Mouse (Mus musculus): Measurements from ENCODE around the gene Fam221b. TPM values are rescaled to one million over a fixed set of nuclear protein-coding genes. Genes with fewer than 3 reads are reported as not detected.
A peak's percentile ranks its signal among the peaks of the same experiment; 100 is the strongest.

The Fam221b gene
- total and polyA plus RNA-seq, 2 experiments from 2014 or later: 1.4 TPM; not detected in 1

DNA sequence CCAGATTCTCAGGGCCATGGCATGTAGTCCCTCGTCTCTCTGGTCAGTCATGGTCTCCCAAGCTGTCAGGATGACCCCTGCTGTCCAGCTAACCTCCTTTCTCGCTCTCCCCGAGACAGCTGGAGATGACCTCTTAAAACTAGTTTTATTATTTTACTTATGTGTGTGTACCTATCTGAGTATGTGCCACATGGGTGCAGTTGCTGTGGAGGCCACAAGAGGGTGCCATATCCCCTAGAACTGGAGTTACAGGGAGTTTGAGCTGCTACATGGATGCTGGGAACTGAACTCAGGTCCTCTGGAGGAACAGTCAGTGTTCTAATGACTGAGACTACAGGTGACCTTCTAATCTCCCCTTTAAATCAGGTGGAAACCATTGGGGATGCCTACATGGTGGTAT is 19.2 kb downstream of the Fam221b start:
- peak; percentile 55 for TF ChIP-seq CTCF (IDR thresholded peaks at IDR 0.05; ENCODE audit: low read depth)
- WGBS: 95% methylated on average over 3 of the region's 3 CpGs
- DNase-seq (ENCODE audit: low spot score): no peak
- Histone ChIP-seq H3K9me3 (ENCODE audit: low read length) (no peaks in the 10 kb centered on the region), H3K9ac (replicated peaks; ENCODE audit: low read length) (no peak overlapping the region), H3K4me2 (ENCODE audit: low read depth, low read length) (no peak overlapping the region), H3K27ac (no peak overlapping the region), H3K36me3 (ENCODE audit: insufficient read depth, low read length) (peaks cover 3% of the 10 kb centered on the region; the same call in 1 of the 2 replicates), H3K27me3 (ENCODE audit: insufficient read depth, low read length) (no peaks in the 10 kb centered on the region), H3K4me1 (ENCODE audit: insufficient read depth, low read length) (no peaks in the 10 kb centered on the region), H3K4me3 (ENCODE audit: low read length) (no peak overlapping the region)
- no peak for ATAC-seq

GRCm38 (mm10) chr4:43640491-43640890 is 28.5 kb downstream of the Fam221b start:
- no peak overlapping the region for H3K4me2 ChIP-seq (ENCODE audit: low read depth, low read length)
- no peak for TF ChIP-seq CTCF (IDR thresholded peaks at IDR 0.05; ENCODE audit: low read depth)
- no peak for ATAC-seq

GRCm38 (mm10) chr4:43640076-43640475 is 28.9 kb downstream of the Fam221b start:
- no peak overlapping the region for H3K9ac ChIP-seq (replicated peaks; ENCODE audit: low read length)
- H3K4me1 ChIP-seq (ENCODE audit: insufficient read depth, low read length): no peaks in the 10 kb centered on the region
- no peak overlapping the region for H3K4me2 ChIP-seq (ENCODE audit: low read depth, low read length)
- no peak overlapping the region for H3K4me3 ChIP-seq (ENCODE audit: low read length)
- H3K27me3 ChIP-seq (ENCODE audit: insufficient read depth, low read length): no peaks in the 10 kb centered on the region
- no peak for DNase-seq (ENCODE audit: low spot score)
- H3K9me3 ChIP-seq (ENCODE audit: low read length): no peaks in the 10 kb centered on the region
- no peak for TF ChIP-seq CTCF (IDR thresholded peaks at IDR 0.05; ENCODE audit: low read depth)
- no peak for ATAC-seq
- no peak overlapping the region for H3K27ac ChIP-seq
- H3K36me3 ChIP-seq (ENCODE audit: insufficient read depth, low read length): peaks cover 7% of the 10 kb centered on the region; the same call in 1 of the 2 replicates
- 80% methylated on average over 9 of the region's 9 CpGs for WGBS

More at GRCm38 (mm10) chr4:43640491-43640890, 28.5 kb downstream of the Fam221b start:
- no peak for DNase-seq (ENCODE audit: low spot score)
- peaks cover 7% of the 10 kb centered on the region; the same call in 1 of the 2 replicates for H3K36me3 ChIP-seq (ENCODE audit: insufficient read depth, low read length)
- WGBS: 90% methylated on average over 6 of the region's 6 CpGs
- no peaks in the 10 kb centered on the region for H3K27me3 ChIP-seq (ENCODE audit: insufficient read depth, low read length)
- no peak overlapping the region for H3K4me3 ChIP-seq (ENCODE audit: low read length)
- no peaks in the 10 kb centered on the region for H3K9me3 ChIP-seq (ENCODE audit: low read length)
- no peak overlapping the region for H3K27ac ChIP-seq
- H3K4me1 ChIP-seq (ENCODE audit: insufficient read depth, low read length): no peaks in the 10 kb centered on the region
- H3K9ac ChIP-seq (replicated peaks; ENCODE audit: low read length): no peak overlapping the region

DNA sequence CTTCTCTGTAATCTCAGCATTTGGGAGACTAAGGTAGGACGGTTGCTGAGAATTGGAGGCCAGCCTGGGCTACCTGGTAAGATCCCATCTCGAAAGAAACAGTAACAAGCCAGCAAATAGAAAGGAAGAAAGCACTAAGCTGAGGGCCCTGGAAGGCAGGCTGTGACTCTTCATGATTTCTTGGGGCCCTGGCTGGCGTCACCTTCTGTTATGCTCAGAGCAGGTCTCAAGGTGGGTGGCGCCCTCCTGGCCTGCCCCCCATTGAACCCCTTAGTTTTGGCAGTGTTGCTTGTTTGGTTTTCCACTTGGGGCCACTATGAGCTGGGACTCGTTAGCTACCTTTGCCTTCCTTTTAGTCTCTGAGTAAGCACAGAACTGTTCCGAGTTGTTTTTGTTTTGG is 32.2 kb downstream of the Fam221b start:
- ATAC-seq: no peak
- no peak for DNase-seq (ENCODE audit: low spot score)
- WGBS: 77% methylated on average over 6 of the region's 6 CpGs
- Histone ChIP-seq H3K9ac (replicated peaks; ENCODE audit: low read length) (no peak overlapping the region), H3K27ac (no peak overlapping the region), H3K36me3 (ENCODE audit: insufficient read depth, low read length) (no peaks in the 10 kb centered on the region), H3K27me3 (ENCODE audit: insufficient read depth, low read length) (no peaks in the 10 kb centered on the region), H3K9me3 (ENCODE audit: low read length) (no peaks in the 10 kb centered on the region), H3K4me2 (ENCODE audit: low read depth, low read length) (no peak overlapping the region), H3K4me3 (ENCODE audit: low read length) (no peak overlapping the region), H3K4me1 (ENCODE audit: insufficient read depth, low read length) (peaks cover 15% of the 10 kb centered on the region)
- TF ChIP-seq CTCF (IDR thresholded peaks at IDR 0.05; ENCODE audit: low read depth): no peak

DNA sequence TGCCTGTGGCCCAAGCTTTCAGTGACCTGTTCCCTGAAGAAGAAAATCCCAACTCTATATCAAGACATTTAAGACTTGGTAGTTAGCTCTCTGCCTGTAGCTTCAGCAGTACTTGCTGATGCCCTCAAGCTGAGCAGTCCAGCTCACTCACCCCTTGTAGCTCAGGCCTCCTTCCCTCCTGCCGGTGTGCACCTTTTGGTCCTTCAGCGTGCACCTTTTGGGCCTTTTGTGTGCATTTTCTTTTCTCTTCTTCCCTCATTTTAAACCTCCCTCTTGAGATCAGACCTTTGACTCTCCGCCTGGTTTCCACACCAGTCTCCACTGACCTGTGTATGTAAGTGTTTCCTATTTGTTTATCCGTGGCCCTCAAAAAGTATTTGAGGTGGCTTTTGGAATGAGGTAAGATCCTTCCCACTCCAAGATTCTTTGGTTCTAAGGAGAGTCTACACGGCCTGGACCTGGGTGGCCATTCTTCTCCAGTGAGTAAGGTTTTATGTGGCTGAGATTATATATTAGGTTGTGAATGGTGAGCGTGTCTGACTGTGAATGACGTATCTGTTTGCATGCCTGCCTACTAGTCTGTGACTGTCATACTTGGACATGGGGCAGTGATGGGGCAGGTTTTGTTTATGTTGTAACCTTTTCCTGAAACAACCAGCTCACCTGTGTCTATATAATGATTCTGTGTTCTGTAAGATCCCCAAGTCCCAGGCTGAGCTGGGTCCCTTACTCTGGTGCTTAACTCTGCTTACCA is 34.1 kb downstream of the Fam221b start:
- no peak overlapping the region for H3K4me3 ChIP-seq (ENCODE audit: low read length)
- H3K4me2 ChIP-seq (ENCODE audit: low read depth, low read length): no peak overlapping the region
- no peak overlapping the region for H3K27ac ChIP-seq
- peaks cover 19% of the 10 kb centered on the region for H3K4me1 ChIP-seq (ENCODE audit: insufficient read depth, low read length)
- ATAC-seq (no peak), DNase-seq (ENCODE audit: low spot score) (no peak)
- WGBS: 87% methylated on average over 7 of the region's 7 CpGs
- no peak for TF ChIP-seq CTCF (IDR thresholded peaks at IDR 0.05; ENCODE audit: low read depth)
- no peak overlapping the region for H3K9ac ChIP-seq (replicated peaks; ENCODE audit: low read length)
- H3K9me3 ChIP-seq (ENCODE audit: low read length): no peaks in the 10 kb centered on the region
- H3K36me3 ChIP-seq (ENCODE audit: insufficient read depth, low read length): no peaks in the 10 kb centered on the region
- no peaks in the 10 kb centered on the region for H3K27me3 ChIP-seq (ENCODE audit: insufficient read depth, low read length)

GRCm38 (mm10) chr4:43633736-43634135 is 35.2 kb downstream of the Fam221b start:
- ATAC-seq (no peak), DNase-seq (ENCODE audit: low spot score) (no peak)
- no peaks in the 10 kb centered on the region for H3K9me3 ChIP-seq (ENCODE audit: low read length)
- no peak overlapping the region for H3K9ac ChIP-seq (replicated peaks; ENCODE audit: low read length)
- H3K4me1 ChIP-seq (ENCODE audit: insufficient read depth, low read length): peaks cover 19% of the 10 kb centered on the region
- 85% methylated on average over 2 of the region's 2 CpGs for WGBS
- no peak for TF ChIP-seq CTCF (IDR thresholded peaks at IDR 0.05; ENCODE audit: low read depth)
- no peak overlapping the region for H3K4me2 ChIP-seq (ENCODE audit: low read depth, low read length)
- no peaks in the 10 kb centered on the region for H3K27me3 ChIP-seq (ENCODE audit: insufficient read depth, low read length)
- no peaks in the 10 kb centered on the region for H3K36me3 ChIP-seq (ENCODE audit: insufficient read depth, low read length)
- no peak overlapping the region for H3K4me3 ChIP-seq (ENCODE audit: low read length)
- no peak overlapping the region for H3K27ac ChIP-seq

- Histone ChIP-seq H3K36me3 (ENCODE audit: insufficient read depth, low read length) (no peaks in the 10 kb centered on the region), H3K4me1 (ENCODE audit: insufficient read depth, low read length) (peaks cover 19% of the 10 kb centered on the region), H3K4me3 (ENCODE audit: low read length) (no peak overlapping the region), H3K27me3 (ENCODE audit: insufficient read depth, low read length) (no peaks in the 10 kb centered on the region), H3K9me3 (ENCODE audit: low read length) (no peaks in the 10 kb centered on the region), H3K9ac (replicated peaks; ENCODE audit: low read length) (no peak overlapping the region), H3K27ac (no peak overlapping the region), H3K4me2 (ENCODE audit: low read depth, low read length) (peak overlapping the region; percentile 93; the same call in 1 of the 2 replicates)
- no peak for TF ChIP-seq CTCF (IDR thresholded peaks at IDR 0.05; ENCODE audit: low read depth)
- ATAC-seq (no peak), DNase-seq (ENCODE audit: low spot score) (no peak)
- WGBS: 74% methylated on average over 8 of the region's 8 CpGs
Measured at GRCm38 (mm10) chr4:43633296-43633695, 35.6 kb downstream of the Fam221b start.

Data from hindbrain, postnatal 0 days (tissue).